In genomic region chr4:128970417-128970807, GRCm38 (mm10) we compare ENCODE assay signal across 10 mouse cellular contexts.
"Had no signal": no experiment of that assay in that cellular context is flagged by ENCODE, and none has a peak within 500 bp of the region (broad histone marks: within the 10 kb centered on the region; RNA-seq: fewer than 3 reads in every experiment).

No protein-coding gene starts in this region.

- H3K4me3 ChIP-seq: intestine, embryonic 15.5 days; layer of hippocampus, adult 2 months; limb, embryonic 10.5 days; liver, embryonic 15.5 days; midbrain, embryonic 10.5 days; midbrain, embryonic 15.5 days; neural tube, embryonic 13.5 days had no signal

- H3K27ac ChIP-seq: intestine, embryonic 15.5 days; layer of hippocampus, adult 2 months; limb, embryonic 10.5 days; liver, embryonic 15.5 days; midbrain, embryonic 10.5 days; midbrain, embryonic 15.5 days; neural tube, embryonic 13.5 days; stomach, postnatal 0 days had no signal

- H3K27me3 ChIP-seq: intestine, embryonic 15.5 days; liver, embryonic 15.5 days; midbrain, embryonic 15.5 days; neural tube, embryonic 13.5 days had no signal

- H3K4me1 ChIP-seq: limb, embryonic 10.5 days had no signal

- H3K4me2 ChIP-seq: intestine, embryonic 15.5 days; liver, embryonic 11.5 days; liver, embryonic 15.5 days; lung, embryonic 14.5 days; midbrain, embryonic 15.5 days; neural tube, embryonic 13.5 days had no signal

- H3K36me3 ChIP-seq: intestine, embryonic 15.5 days; limb, embryonic 10.5 days; liver, embryonic 15.5 days; midbrain, embryonic 10.5 days; midbrain, embryonic 15.5 days; neural tube, embryonic 13.5 days had no signal
